Mouse (Mus musculus) hindbrain, embryonic 11.5 days (tissue): ENCODE data around the gene Nrg4. TPM values are rescaled to one million over a fixed set of nuclear protein-coding genes. Genes with fewer than 3 reads are reported as not detected.

ENCODE experiments used
- ATAC-seq: fragments of 200-750 bp; cut with Nextera tagmentation; 2 replicates; pipeline ENCODE4 v1.8.0; 2017; ENCODE audit warnings: mild to moderate bottlenecking, moderate TSS enrichment, moderate library complexity; ENCODE audit not compliant: low FRiP score
- DNase-seq: peaks from one replicate; pipeline ENCODE4 v3.0.0-alpha.2; 2015; ENCODE audit warnings: low spot score
- H3K27ac ChIP-seq: fragments of 300-500 bp; sonication (generic); 2 replicates; pipeline ENCODE4 v1.5.1; 2014; ENCODE audit warnings: mild to moderate bottlenecking, low read depth, low read length
- H3K27me3 ChIP-seq: fragments of 300-500 bp; sonication (generic); 2 replicates; pipeline ENCODE4 v1.6.1; 2014; ENCODE audit warnings: mild to moderate bottlenecking, low read length, moderate library complexity, mixed read lengths; ENCODE audit not compliant: control insufficient read depth, insufficient read depth
- H3K36me3 ChIP-seq: fragments of 300-500 bp; sonication (generic); 2 replicates; pipeline ENCODE4 v1.6.1; 2014; ENCODE audit warnings: mild to moderate bottlenecking, low read length, moderate library complexity, mixed read lengths; ENCODE audit not compliant: control insufficient read depth, insufficient read depth
- H3K4me1 ChIP-seq: fragments of 300-500 bp; sonication (generic); replicated peaks from 2 replicates; pipeline ENCODE4 v1.6.1; 2014; ENCODE audit warnings: low read length, mixed read lengths; ENCODE audit not compliant: control insufficient read depth, insufficient read depth
- H3K4me2 ChIP-seq: fragments of 300-500 bp; sonication (generic); replicated peaks from 2 replicates; pipeline ENCODE4 v1.6.1; 2014; ENCODE audit warnings: mild to moderate bottlenecking, low read depth, low read length
- H3K4me3 ChIP-seq: fragments of 300-500 bp; sonication (generic); 2 replicates; pipeline ENCODE4 v1.5.1; 2014; ENCODE audit warnings: low read depth, low read length
- H3K9ac ChIP-seq: fragments of 300-500 bp; sonication (generic); 2 replicates; pipeline ENCODE4 v1.6.1; 2014; ENCODE audit warnings: low read depth, low read length
- H3K9me3 ChIP-seq: fragments of 300-500 bp; sonication (generic); 2 replicates; pipeline ENCODE4 v1.6.1; 2016; ENCODE audit warnings: low read length; ENCODE audit not compliant: control insufficient read depth
- WGBS: fragments of 180-500 bp; shearing (Covaris S2); extraction: QIAGEN DNeasy Blood & Tissue Kit; methylation state at CpG from one replicate; pipeline ENCODE4 v1.1.7; 2014; 5-methylcytosine and 5-hydroxymethylcytosine counted together
- polyA plus RNA-seq: library from polyadenylated mRNA; unstranded; fragments of >200 nt; fragmentation: Nextera tagmentation; extraction: Ambion mirVana; gene quantifications from 2 replicates; pipeline ENCODE4 v1.2.1, GENCODE M21; 2014

Gene Nrg4
- polyA plus RNA-seq, 1 experiment from 2014 or later = 1.8 TPM

DNA sequence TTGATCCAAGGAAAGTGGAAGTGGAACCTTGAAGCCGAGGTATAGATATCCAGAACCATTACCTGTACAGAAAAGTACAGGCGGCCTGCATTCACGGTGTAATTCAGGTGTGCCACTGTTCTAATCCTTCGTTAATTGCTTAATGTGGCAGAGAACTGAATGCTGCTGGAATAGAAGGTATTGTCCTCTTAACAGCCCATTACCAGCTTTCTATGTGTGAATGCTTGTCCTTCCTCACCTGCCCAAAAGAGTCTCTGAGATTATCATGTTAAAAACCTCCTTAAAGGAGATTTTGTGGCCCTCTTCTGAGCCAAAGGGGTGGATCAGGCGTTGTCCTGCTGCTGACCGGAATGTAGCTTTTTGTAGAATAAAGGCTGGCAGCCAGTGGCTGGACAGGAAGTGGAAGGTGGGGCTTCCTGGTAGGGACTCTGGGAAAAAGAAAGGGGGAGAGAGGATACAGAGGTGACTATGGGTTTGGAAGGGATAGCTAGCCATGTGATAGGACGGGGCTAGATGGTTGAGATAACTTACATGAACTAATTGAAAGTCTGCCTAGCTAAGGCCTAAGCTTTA lies 101.4 kb downstream of the Nrg4 start:
- H3K4me1 ChIP-seq = no peaks in the 10 kb centered on the region
- H3K4me3 ChIP-seq = no peak overlapping the region
- no peaks in the 10 kb centered on the region for H3K27me3 ChIP-seq
- H3K9me3 ChIP-seq = no peaks in the 10 kb centered on the region
- WGBS = 87% methylated on average over 7 of the region's 7 CpGs
- no peak overlapping the region for H3K27ac ChIP-seq
- ATAC-seq (no peak), DNase-seq (no peak)
- H3K9ac ChIP-seq = no peak overlapping the region
- H3K4me2 ChIP-seq = no peak overlapping the region
- H3K36me3 ChIP-seq = peaks cover 7% of the 10 kb centered on the region; the same call in 1 of the 2 replicates

DNA sequence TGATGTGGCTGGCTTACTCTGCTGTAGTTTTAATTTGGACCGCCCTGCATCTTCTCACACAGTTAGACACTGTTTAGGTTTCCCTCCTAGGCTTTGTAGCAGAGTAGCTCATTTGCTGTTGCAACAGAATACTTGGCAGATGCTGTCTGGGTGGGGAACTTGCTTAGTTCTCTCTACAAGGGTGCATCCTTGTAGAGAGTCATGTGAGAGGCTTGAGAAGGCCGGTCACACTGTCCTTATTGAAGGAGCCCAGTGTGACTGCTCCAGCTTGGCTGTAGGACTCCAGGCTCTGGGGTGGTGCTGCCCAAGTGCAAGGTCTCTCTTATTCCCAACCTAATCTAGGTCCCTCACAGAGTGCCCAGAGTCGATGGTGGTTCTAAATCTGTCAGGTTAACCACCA lies 109.3 kb downstream of the Nrg4 start:
- ATAC-seq (no peak), DNase-seq (no peak)
- Histone ChIP-seq H3K9me3 (no peaks in the 10 kb centered on the region), H3K27me3 (no peaks in the 10 kb centered on the region), H3K9ac (no peak overlapping the region), H3K4me3 (no peak overlapping the region), H3K4me2 (no peak overlapping the region), H3K36me3 (0 out of 2 replicates have a peak, but pooled peaks cover 3% of the 10 kb centered on the region), H3K4me1 (no peaks in the 10 kb centered on the region), H3K27ac (no peak overlapping the region)
- WGBS = 98% methylated on average over 3 of the region's 3 CpGs

DNA sequence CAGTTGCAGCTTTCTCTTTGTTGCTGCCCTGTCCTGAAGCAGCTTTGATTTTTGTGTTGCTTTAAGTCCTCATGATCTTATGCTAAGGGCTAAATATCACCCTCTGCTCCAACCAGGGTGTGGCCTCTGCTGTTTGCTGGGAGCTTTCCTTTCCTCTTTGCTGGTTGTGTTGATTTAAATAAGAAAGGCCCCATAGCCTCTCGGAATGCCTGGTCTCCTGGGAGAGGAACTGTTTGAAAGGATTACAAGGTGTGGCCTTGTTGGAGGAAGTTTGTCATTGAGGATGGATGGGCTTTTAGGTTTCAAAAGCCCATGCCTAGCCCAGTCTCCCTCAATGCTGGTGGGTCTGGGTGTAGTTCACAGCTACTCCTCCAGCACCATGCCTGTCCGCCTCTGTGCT lies 110.6 kb downstream of the Nrg4 start:
- Histone ChIP-seq H3K27ac (no peak overlapping the region), H3K36me3 (0 out of 2 replicates have a peak, but pooled peaks cover 3% of the 10 kb centered on the region), H3K4me3 (no peak overlapping the region), H3K27me3 (no peaks in the 10 kb centered on the region), H3K4me1 (no peaks in the 10 kb centered on the region), H3K9ac (no peak overlapping the region), H3K9me3 (no peaks in the 10 kb centered on the region), H3K4me2 (no peak overlapping the region)
- 64% methylated on average over 2 of the region's 2 CpGs for WGBS
- DNase-seq (no peak), ATAC-seq (no peak)

DNA sequence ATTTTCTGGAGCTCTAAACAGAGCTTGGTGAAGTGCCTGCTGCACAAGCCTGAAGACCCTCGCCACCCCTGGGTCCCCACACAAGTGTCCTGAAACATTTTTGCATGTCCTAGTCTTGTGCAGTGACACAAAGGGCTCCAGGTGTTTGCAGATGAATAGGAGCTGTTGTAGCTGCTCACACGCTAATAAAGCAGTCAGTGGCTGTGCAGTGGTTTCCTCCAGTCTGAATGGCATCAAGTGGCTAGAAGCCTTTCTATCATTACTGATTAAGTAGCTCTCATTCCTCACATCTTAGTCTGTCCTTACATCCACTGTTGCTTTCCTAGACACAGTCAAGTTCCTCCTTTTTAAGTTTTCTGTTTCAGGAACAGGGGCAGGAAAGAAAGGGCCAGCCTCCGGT lies 111.0 kb downstream of the Nrg4 start:
- no peak for ATAC-seq
- Histone ChIP-seq H3K27ac (no peak overlapping the region), H3K4me1 (no peaks in the 10 kb centered on the region), H3K4me2 (no peak overlapping the region), H3K4me3 (no peak overlapping the region), H3K27me3 (no peaks in the 10 kb centered on the region), H3K9me3 (no peaks in the 10 kb centered on the region), H3K36me3 (0 out of 2 replicates have a peak, but pooled peaks cover 3% of the 10 kb centered on the region), H3K9ac (no peak overlapping the region)
- 72% methylated on average over 3 of the region's 3 CpGs for WGBS
- DNase-seq = no peak

DNA sequence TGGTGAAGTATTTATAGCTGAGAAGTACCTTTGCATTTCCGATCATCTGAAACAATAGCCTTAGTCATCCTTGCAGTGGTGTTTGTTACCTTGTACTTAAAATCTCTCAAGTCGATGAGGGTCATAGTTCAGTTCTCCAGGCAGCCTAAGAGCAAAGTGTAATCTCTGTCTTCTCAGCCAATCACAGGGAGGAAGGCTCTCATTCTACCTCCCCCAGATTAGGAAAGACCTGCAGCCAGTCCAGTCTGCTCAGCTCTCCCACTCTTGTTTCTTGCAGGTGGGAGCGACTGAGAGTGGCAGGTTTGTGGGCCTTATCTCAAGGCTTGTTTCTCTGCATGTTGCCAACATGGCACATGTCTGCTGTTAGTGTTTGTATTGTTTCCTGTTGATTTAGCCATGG lies 111.6 kb downstream of the Nrg4 start:
- WGBS = 90% methylated on average over 3 of the region's 3 CpGs
- Histone ChIP-seq H3K9me3 (no peaks in the 10 kb centered on the region), H3K27me3 (no peaks in the 10 kb centered on the region), H3K27ac (no peak overlapping the region), H3K36me3 (0 out of 2 replicates have a peak, but pooled peaks cover 3% of the 10 kb centered on the region), H3K4me2 (no peak overlapping the region), H3K4me1 (no peaks in the 10 kb centered on the region), H3K4me3 (no peak overlapping the region), H3K9ac (no peak overlapping the region)
- DNase-seq (no peak), ATAC-seq (no peak)

DNA sequence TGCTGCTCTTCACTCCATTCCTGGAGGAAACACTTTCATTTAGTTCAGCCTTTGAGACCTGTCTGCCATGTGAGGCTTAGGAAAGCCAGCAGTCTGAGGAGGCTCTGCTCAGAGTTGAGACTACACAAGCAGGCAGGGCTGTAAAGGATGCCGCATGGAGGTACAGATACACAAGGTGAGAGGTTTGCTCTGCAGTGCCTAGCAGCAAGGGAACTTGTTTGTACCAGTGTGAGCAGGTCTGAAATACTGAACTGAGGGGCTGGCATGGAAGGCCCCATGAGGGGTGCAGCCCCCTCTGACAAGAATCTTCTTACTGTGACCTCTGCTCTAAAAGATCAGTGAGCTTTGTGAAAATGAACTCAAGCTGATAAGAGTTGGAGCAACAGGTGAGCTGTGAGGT lies 113.2 kb downstream of the Nrg4 start:
- Histone ChIP-seq H3K4me1 (no peaks in the 10 kb centered on the region), H3K4me3 (no peak overlapping the region), H3K27ac (no peak overlapping the region), H3K4me2 (no peak overlapping the region), H3K36me3 (0 out of 2 replicates have a peak, but pooled peaks cover 3% of the 10 kb centered on the region), H3K9ac (no peak overlapping the region), H3K9me3 (no peaks in the 10 kb centered on the region), H3K27me3 (no peaks in the 10 kb centered on the region)
- DNase-seq (no peak), ATAC-seq (no peak)
- WGBS = 89% methylated on average over 1 of the region's 1 CpGs

DNA sequence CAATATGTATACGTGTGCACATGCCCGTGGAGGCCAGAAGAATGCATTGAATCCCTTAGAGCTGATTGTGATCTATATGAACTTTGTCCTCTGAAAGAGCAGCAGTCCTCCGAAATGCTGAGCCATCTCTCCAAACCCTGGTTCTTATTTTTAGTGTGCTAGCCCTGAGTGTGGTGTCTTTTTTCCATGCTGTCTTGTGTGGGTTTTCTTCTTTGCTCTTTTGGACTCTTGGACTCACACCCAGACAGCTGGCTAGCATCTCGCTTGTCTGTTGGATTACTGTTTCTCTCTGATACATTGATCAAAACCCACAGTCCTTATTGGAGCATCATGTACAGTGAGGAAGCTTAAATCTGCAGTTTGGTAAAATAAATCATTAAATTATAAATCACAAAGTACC lies 115.0 kb downstream of the Nrg4 start:
- ATAC-seq (no peak), DNase-seq (no peak)
- H3K4me1 ChIP-seq = no peaks in the 10 kb centered on the region
- H3K27ac ChIP-seq = no peak overlapping the region
- 88% methylated on average over 4 of the region's 4 CpGs for WGBS
- H3K9me3 ChIP-seq = no peaks in the 10 kb centered on the region
- no peak overlapping the region for H3K4me3 ChIP-seq
- H3K4me2 ChIP-seq = no peak overlapping the region
- H3K9ac ChIP-seq = no peak overlapping the region
- H3K27me3 ChIP-seq = no peaks in the 10 kb centered on the region
- H3K36me3 ChIP-seq = 0 out of 2 replicates have a peak, but pooled peaks cover 3% of the 10 kb centered on the region

DNA sequence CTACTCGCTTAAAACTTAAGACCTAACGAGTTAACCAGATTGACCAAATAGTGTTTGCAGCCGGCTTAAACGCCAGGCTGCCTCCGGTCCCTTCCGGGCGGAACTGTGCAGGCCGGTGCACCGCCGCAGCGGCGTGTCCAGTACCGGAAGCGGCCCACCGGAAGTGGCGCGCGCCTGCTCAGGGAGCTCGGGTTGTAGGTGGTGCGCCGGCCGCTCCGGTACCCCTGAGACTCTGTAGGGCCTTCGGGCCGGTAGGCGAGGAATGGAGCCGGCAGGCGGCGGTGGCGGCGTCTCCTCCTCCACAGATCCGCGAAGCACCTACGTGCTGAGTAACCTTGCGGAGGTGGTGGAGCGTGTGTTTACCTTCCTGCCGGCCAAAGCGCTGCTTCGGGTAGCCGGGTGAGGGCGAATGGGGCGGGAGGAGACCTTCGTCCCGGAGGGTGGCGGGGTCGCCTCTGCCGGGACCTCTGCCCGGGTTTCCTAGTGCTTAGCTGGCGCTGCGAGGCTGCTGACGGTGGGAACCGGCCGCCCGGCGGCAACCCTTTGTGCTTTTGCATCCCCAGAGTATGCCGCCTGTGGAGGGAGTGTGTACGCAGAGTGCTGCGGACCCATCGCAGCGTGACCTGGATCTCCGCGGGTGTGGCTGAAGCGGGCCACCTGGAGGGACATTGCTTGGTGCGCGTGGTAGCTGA lies 117.7 kb downstream of the Nrg4 start, which contains the start of gene Fbxo22:
Fbxo22 (plus strand) TSS at position 136 of the 692 bp plus-strand sequence.
- WGBS = under 1% methylated on average over 65 of the region's 65 CpGs

DNA sequence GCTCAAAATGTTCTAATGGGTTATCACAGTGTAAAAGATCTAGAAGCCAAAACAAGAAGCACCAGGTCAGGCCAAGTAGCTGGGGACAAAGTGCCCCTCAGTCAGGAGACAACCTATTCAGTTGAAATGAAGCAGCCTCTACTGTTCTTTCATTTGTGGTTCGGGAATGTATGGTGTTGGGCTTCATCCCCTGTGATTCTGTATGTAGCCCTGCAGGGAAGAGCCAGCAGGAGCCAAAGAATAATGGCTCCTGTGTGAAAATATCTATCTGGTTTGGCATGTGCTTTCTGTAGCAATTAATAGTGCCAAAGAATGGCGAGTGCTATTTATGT lies 118.2 kb downstream of the Nrg4 start:
- peak overlapping the region; percentile 90 for H3K4me3 ChIP-seq
- H3K27ac ChIP-seq = peak overlapping the region; percentile 89
- WGBS = 2% methylated on average over 2 of the region's 2 CpGs
- H3K9me3 ChIP-seq = no peaks in the 10 kb centered on the region
- peak overlapping the region; percentile 90 for H3K9ac ChIP-seq
- peak; percentile 52; the same call in 1 of the 2 replicates for ATAC-seq
- H3K4me2 ChIP-seq = peak overlapping the region; percentile 74
- no peak for DNase-seq
- no peaks in the 10 kb centered on the region for H3K36me3 ChIP-seq
- no peaks in the 10 kb centered on the region for H3K27me3 ChIP-seq
- H3K4me1 ChIP-seq = no peaks in the 10 kb centered on the region

More for the DNA sequence above, 117.7 kb downstream of the Nrg4 start, which contains the start of gene Fbxo22:
- Histone ChIP-seq H3K27me3 (no peaks in the 10 kb centered on the region), H3K27ac (peak within 1 kb of the TSS; percentile 89), H3K9ac (peak within 1 kb of the TSS; percentile 90), H3K4me1 (no peaks in the 10 kb centered on the region), H3K4me2 (peak within 1 kb of the TSS; percentile 74), H3K36me3 (no peaks in the 10 kb centered on the region), H3K4me3 (peak within 1 kb of the TSS; percentile 90), H3K9me3 (no peaks in the 10 kb centered on the region)
- DNase-seq (peak; percentile 92), ATAC-seq (peak; percentile 99)
